8 mouse cellular contexts compared by ENCODE assay signal in the genomic region with DNA sequence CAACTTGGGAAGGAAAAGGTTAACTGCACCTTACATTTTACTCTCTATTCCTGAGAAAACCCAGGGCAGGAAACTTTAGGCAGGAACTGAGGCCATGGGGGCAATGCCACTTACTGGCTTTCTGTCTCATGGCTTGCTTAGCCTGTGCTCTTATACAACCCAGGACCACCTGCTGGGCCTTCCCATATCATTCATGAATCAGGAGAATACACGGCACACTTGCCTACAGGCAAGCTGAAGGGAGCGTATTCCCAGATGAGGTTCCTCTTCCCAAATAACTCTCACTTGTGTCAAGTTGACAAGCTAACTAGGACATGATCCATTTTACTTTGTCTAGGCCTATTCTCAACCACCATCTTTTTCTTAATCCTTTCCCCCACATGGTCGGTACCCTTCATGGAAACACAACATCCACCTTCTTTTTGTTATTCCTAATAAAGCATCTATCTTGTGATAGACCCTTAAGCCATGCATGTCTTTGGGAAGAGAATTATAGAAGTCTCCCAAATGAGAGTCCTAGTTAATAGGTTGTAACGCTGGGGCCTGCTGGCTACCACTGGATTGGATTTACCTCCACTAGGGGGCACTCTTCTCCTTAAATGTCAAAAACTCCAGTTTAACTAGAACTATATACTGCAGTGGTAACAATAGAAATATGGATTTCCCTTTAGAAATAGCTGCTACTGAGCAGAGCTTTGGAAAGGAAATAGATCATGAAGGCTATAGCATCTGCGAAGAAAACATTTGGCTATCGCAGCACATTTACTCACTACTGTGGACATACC.
DNase-seq lines count a peak whose midpoint lies in the region; ATAC-seq and TF ChIP-seq lines count a peak whose summit lies in the region.

No protein-coding gene starts in this region.

- no peak overlapping the region for H3K4me2 ChIP-seq in lung, embryonic 14.5 days

- H3K9ac ChIP-seq in lung, embryonic 14.5 days = no peak overlapping the region

- peak; percentile 78 for TF ChIP-seq CTCF in lung, embryonic 14.5 days (IDR thresholded peaks at IDR 0.05; ENCODE audit: low read depth)

- no peaks in the 10 kb centered on the region for H3K9me3 ChIP-seq in lung, embryonic 14.5 days (ENCODE audit: low read depth, low read length)

- no peaks in the 10 kb centered on the region for H3K27me3 ChIP-seq in lung, embryonic 14.5 days (ENCODE audit: insufficient read depth, low read length)

- no peaks in the 10 kb centered on the region for H3K36me3 ChIP-seq in lung, embryonic 14.5 days (ENCODE audit: insufficient read depth)

- 59% methylated on average over 6 of the region's 6 CpGs for WGBS in lung, embryonic 14.5 days

- H3K27ac ChIP-seq in lung, embryonic 14.5 days (ENCODE audit: low read depth) = no peak overlapping the region

- ATAC-seq in lung, embryonic 14.5 days (ENCODE audit: insufficient read depth) = peak; percentile 66

- no peaks in the 10 kb centered on the region for H3K4me1 ChIP-seq in lung, embryonic 14.5 days (ENCODE audit: insufficient read depth)

- peak; percentile 47 for DNase-seq in gastrocnemius, adult 18-20 months (ENCODE audit: low spot score)
- no peak for DNase-seq in gastrocnemius, postnatal 25 days
- DNase-seq in CD4-positive helper T cell, adult 2 months (ENCODE audit: low read depth, low spot score) = peak; percentile 73
- peak; percentile 35 for DNase-seq in c-Kit-positive CD71-negative TER-119-negative erythroid progenitor cells, embryonic 14.5 days (ENCODE audit: low read depth)
- peak; percentile 26 to 94 for DNase-seq in frontal cortex, adult 2 months (ENCODE audit: extremely low spot score in 1 of 2, low spot score in 1 of 2)
- peak; percentile 79 for DNase-seq in kidney, adult 9 months
- DNase-seq in lung, embryonic 14.5 days = peak; percentile 94
- DNase-seq in spleen, postnatal 36 days (ENCODE audit: low spot score in 2 of 2) = peak; percentile 45 to 62

- no peak overlapping the region for H3K4me3 ChIP-seq in lung, embryonic 14.5 days (ENCODE audit: low read depth, low read length)
